Mouse (Mus musculus) layer of hippocampus, adult 2 months (tissue): ENCODE results near the gene Card11. TPM values are rescaled to one million over a fixed set of nuclear protein-coding genes. Genes with fewer than 3 reads are reported as not detected.
A peak's percentile ranks its signal among the peaks of the same experiment; 100 is the strongest.

Experiments
- DNase-seq, 2 experiments: peaks; one replicate each; pipeline ENCODE4 v3.0.0; 2022; ENCODE audit warnings: low spot score in 2 of 2
- H3K27ac ChIP-seq: fragments of 200-600 bp; 2 replicates; pipeline ENCODE4 v1.8.1; 2022
- H3K4me3 ChIP-seq: fragments of 200-600 bp; 2 replicates; pipeline ENCODE4 v1.8.1; 2022; ENCODE audit warnings: mild to moderate bottlenecking
- CTCF ChIP-seq: fragments of 200-600 bp; conservative IDR thresholded peaks from 2 replicates; pipeline ENCODE4 v1.8.1; 2022; ENCODE audit warnings: antibody characterized with exemption, mild to moderate bottlenecking, moderate library complexity
- total RNA-seq, 2 experiments: library from RNA; stranded (reverse); gene quantifications; 2 replicates each; pipeline ENCODE4 v1.2.3; 2021

Gene Card11
- total RNA-seq, 2 experiments from 2014 or later = 0.12 TPM; not detected in 1

DNA sequence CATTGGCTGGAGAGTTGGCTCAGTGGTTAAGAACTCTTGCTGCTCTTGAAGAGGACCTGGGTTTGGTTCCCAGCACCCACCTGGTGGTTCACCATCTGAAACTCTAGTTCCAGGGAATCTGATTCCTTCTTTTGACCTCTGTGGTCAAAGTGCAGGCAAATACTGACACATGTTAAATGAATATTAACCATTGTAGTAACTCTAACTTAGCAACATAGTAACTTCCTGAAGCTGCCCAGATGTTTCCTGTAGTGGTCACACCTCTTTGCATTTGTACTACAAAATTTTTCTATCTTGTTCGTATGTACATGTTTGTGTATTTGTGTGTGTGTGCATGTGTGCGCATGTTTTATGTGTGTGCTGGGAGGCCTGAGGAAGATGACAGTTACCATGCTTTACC lies 20.3 kb downstream of the Card11 start:
- TF ChIP-seq CTCF = no peak
- no peak overlapping the region for H3K27ac ChIP-seq
- no peak for DNase-seq

DNA sequence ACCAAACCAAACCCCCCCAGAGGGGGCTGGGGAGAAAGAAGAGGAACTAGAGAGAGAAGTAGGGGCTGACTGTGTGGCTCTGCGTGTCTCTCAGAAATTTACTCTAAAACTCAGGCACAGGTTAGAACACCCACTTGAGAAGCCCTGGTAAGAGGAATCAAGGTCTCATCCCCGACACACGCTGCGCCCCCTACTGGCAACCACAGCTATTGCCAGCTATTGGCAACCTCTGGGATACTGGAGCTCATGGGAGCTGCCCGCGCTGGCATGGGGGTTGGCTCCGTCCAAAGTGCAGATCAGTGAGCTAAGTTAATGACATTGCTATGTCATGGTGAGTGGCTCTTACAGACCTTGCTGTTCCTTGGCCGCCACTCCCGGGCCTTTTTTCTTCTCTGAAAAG lies 37.4 kb downstream of the Card11 start:
- no peak overlapping the region for H3K27ac ChIP-seq
- peak; percentile 50 to 77 for DNase-seq
- peak; percentile 90 for TF ChIP-seq CTCF
- no peak overlapping the region for H3K4me3 ChIP-seq

More for the DNA sequence above, 20.3 kb downstream of the Card11 start:
- H3K4me3 ChIP-seq = no peak overlapping the region

DNA sequence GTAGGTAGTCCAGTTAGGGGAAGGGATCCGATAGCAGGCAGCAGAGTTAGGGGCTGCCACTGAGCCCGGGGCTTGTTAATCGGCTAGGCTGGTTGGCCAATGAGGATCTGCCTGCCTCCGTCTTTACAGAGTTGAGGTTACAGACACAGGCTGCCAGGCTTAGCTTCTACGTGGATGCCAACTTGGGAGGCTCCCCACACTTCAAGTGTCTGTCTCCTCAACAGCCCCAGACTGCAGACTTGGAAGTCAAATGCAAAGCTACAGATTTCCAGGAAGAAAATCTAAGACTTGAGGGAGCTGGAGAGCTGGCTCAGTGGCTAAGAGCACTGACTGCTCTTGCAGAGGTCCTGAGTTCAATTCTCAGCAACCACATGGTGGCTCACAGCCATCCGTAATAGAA lies 39.6 kb downstream of the Card11 start:
- Histone ChIP-seq H3K4me3 (no peak overlapping the region), H3K27ac (no peak overlapping the region)
- no peak for DNase-seq
- no peak for TF ChIP-seq CTCF

DNA sequence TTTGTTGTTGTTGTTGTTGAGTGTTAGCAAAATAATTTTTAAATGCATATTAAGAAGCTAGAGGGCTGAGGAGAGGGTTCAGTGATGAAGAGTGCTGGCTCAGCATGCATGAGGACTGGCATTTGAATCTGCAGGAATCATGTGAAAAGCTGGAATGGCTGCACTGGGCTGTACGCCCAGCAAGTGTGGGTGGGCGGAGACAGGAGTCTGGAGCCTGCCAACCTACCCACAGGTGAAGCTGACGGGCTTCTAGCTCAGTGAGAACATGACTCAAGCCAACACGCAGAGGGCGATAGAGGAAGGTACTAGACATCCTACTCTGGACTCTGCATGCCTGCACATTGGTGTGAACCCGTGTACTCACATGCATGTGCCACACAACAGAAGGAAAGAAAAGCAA lies 41.2 kb downstream of the Card11 start:
- TF ChIP-seq CTCF = no peak
- peak; percentile 36 to 44 for DNase-seq

DNA sequence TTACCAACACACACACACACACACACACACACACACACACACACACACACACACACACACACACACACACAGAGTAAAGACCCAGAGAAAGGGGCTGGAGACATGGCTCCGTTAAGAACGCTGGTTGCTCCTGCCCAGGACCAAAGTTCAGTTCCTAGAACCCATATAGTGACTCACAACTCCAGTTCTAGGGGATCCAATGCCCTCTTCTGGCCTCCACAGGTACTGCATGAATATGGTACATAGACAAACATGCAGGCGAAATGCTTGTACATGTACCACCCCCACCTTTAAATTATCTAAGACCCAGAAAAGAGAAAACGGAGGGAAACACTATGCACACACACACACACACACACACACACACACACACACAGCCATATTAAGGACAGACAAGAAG lies 43.3 kb downstream of the Card11 start:
- H3K27ac ChIP-seq = no peak overlapping the region
- no peak overlapping the region for H3K4me3 ChIP-seq
- no peak for DNase-seq
- TF ChIP-seq CTCF = peak; percentile 42

More for the DNA sequence above, 41.2 kb downstream of the Card11 start:
- Histone ChIP-seq H3K4me3 (no peak overlapping the region), H3K27ac (no peak overlapping the region)

DNA sequence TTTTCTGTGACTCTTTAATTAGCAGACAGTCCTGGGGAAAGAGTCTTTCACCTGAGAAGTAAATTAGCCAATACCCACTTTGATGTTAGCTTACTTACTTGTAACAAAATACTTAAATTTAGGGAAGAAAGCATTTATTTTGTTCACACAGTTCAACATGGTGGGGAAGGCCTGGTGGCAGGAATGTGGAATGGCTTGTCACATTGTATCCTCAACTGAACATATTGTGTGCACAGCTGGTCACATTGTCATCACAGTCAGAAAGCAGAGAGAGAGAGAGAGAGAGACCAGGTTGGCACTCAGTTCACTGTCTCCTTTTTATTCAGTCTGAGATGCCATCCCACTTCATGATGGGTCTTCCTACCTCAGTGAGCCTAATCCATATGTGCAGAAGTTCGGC lies 44.7 kb downstream of the Card11 start:
- Histone ChIP-seq H3K27ac (no peak overlapping the region), H3K4me3 (no peak overlapping the region)
- peak; percentile 69 for TF ChIP-seq CTCF
- peak; percentile 47 to 50 for DNase-seq

DNA sequence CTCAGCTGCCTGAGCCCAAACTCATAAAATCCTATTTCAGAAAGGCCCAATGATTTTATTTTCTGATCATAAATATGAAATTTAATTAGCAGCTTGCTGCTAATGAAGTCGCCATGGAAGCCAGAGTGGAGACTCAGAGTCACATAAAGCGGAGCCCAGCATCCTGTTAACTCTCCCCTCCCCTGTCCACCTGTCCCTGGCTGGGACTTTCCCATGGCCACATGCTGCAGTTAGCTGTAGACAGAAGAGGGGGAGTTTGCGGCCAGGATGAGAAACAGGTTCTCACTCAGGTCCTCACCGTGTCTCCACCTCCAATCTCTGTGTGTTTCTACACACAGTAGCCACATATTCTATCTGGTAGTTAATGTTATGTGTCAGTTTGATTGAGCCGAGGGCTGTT lies 48.6 kb downstream of the Card11 start:
- H3K4me3 ChIP-seq = no peak overlapping the region
- no peak for TF ChIP-seq CTCF
- 0 out of 2 replicates have a peak overlapping the region, but pooled peaks have one; percentile 3 for H3K27ac ChIP-seq
- DNase-seq = no peak

DNA sequence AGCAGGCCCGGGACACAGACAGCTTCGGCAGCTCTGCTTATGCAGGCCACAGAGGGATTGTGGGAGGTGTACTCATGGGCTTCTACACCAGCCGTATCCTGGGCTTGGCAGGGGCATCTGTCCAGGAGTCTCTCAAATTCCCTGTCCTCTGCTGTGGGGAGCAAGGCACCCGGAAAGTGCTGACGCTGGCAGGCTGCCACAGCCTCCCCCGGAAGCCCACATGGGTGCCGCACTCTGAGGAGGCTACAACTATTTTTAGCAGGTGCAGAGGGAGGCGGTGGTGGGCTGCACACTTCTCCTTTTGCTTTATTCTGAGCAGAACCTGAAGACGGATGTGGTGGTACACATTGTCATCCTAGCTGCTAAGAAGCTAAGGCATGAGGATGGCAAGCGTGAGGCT lies 52.4 kb downstream of the Card11 start:
- Histone ChIP-seq H3K27ac (peak overlapping the region; percentile 48), H3K4me3 (no peak overlapping the region)
- peak; percentile 47 to 50 for DNase-seq
- no peak for TF ChIP-seq CTCF

DNA sequence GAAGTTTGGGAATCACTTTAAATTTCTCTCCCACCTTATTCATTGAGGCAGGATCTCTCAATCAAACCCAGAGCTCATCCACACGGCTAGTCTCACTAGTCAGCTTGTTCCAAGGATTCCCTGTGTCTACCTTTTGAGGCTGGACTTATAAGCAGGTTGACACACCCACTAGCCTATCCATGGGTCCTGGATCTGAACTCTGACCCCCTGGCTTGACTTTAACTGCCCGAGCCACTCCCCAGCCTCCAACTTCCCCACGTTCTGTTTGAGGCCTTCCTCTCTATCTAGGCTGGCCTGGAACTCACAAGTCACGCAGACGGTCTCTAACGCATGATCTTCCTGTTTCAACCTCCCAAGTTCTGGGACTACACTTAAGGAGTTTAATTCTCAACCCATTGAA lies 54.3 kb downstream of the Card11 start:
- Histone ChIP-seq H3K4me3 (no peak overlapping the region), H3K27ac (no peak overlapping the region)
- DNase-seq = no peak
- no peak for TF ChIP-seq CTCF

DNA sequence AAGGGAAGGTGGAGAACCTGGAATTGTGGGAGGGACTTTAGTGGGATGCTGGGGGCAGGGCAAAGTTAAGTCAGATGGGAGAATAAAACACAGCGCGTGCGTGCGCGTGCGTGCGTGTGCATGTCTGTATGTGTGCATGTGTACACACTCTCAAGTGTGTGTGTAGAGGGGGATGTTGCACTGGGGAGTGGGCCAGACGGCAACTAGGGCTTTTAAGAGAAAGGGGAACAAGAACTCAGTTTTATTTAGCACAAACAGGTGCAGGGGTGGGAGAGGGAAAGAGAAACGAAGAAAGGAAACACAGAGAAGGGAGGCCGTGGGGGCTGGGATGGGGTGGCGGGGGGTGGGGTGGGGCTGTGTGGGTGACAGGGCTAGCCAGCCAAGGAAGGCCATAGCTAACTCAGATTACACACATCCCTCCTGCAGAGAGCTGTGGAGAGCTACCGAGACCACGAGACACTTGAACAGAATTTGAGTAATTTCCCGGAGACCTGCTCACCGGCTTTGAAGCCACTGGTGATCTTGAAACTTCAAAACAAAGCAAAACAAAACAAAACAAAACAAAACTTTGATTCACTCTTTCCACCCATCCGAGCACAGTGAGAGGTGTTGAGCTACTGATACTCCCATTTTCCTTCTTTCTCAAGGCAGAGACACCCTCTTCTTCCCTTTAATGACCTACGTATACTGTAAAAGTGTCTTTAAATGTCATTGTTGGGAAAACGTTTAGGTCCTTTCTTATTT lies 55.8 kb downstream of the Card11 start:
- H3K27ac ChIP-seq = no peak overlapping the region
- H3K4me3 ChIP-seq = no peak overlapping the region
- no peak for DNase-seq
- TF ChIP-seq CTCF = no peak

DNA sequence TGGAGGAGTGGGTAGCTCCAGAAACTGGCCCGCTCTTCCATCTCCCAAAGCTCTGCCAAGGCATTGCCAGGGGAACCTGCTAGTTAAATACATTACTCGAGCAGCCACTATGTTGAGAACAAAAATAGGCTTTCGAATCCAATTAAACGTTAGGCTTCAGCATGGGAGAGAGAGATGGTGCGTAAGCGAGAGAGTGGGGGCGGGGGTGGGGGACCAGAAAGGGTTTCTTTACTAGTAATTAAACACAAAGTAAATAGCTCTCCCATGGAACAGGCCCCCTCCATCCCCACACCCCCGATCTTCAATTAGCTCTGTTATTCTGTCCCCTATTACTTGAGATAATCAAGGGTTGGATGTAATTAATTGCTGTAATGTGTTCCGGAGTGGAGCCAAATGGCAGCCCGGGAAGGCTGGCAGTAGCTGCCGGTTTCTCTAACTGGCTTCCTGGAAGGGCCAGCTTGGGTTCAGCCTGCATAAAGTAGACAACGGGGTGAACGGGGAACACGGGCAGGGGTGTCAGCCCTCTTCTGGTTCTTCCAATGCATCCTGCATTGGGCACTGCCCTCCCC lies 59.4 kb downstream of the Card11 start:
- H3K27ac ChIP-seq = peak overlapping the region; percentile 87
- no peak for TF ChIP-seq CTCF
- no peak overlapping the region for H3K4me3 ChIP-seq
- peak; percentile 57 to 63 for DNase-seq

DNA sequence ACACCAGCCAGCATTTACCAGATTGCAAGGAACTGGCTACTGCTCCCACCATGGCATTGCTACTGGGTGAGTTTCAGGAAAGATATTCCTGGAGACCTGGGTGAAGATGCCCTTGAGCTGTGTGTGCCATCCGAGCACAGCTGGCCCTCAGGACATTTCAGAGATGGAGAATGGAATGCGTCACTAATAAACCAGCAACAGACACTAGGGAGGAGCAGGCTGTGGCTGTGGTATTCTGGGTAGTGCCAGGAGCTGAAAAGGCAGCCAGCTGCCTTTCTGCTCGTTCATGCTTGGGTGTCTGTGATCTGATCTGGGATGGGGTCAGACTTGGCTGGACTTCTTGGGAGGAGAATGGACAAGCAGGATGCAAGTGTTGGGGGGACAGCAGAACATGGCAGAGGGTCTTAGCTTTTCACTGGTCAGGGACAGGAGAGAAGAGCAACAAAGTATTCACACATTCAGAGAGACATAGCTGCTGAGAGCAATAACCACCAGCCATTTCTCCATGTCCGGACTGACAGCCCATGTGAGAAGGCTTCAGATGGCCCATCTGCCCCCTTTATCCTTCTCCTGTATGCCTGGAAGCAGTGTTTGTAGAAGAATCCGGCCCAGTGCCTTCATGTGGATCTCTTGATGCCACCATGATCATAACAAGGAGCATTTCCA lies 60.0 kb downstream of the Card11 start:
- no peak for TF ChIP-seq CTCF
- no peak overlapping the region for H3K4me3 ChIP-seq
- DNase-seq = no peak
- H3K27ac ChIP-seq = peak overlapping the region; percentile 87

DNA sequence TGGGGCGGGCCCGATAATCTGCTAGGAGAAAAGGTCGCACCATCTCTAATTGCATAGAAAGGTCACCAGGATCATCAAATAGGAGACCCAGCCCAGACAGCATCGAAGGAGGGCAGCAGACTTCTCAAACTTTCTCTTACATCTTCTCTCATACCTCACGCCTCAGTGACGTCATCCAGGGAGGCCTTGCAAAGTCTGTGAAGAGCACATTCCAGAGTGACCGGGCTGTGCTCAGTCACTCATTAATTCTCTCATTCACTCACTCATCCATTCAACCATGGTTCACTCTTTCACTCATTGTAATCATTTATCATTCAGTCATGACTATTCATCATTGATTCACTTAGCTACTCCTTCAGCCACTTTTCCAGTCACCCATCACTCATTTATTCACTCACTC lies 63.6 kb downstream of the Card11 start:
- DNase-seq = no peak
- TF ChIP-seq CTCF = no peak
- no peak overlapping the region for H3K4me3 ChIP-seq
- no peak overlapping the region for H3K27ac ChIP-seq

DNA sequence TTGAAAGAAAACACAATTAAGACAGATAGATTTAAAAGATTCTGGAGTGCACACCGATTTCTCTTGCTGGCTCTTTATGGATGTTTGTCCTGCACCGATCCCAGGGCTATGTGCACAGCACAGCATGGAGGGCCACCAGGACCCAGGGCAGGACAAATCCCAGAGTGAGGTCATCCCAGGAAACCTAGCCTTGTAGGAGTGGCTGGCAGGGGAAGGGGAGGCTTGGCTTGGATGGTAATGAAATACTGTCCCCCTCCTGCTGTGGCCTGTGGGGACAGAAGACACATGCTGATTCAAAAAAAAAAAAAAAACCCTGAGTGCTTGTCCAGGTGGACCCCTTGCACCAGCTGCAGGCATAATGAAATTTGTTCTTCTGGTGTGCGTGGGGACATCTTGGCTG lies 64.5 kb downstream of the Card11 start:
- DNase-seq = no peak
- Histone ChIP-seq H3K4me3 (no peak overlapping the region), H3K27ac (no peak overlapping the region)
- TF ChIP-seq CTCF = no peak
